Mouse (Mus musculus) brain, embryonic 18.5 days (tissue): ENCODE data around the gene Ccnk.

Experiments used
- DNase-seq: peaks from one replicate; pipeline ENCODE4 v3.0.0-alpha.2; 2012; ENCODE audit warnings: low read depth, low spot score

Gene Ccnk

GRCm38 (mm10) chr12:108179321-108180266, at the start of gene Ccnk:
TSS of gene Ccnk (plus strand) at chr12:108179579.
- peak; percentile 99 for DNase-seq

GRCm38 (mm10) chr12:108132450-108133070, 46.8 kb upstream of the Ccnk start:
- no peak for DNase-seq

- DNase-seq = no peak
These were observed 46.2 kb upstream of the Ccnk start for GRCm38 (mm10) chr12:108133181-108133580.

GRCm38 (mm10) chr12:108135610-108136208, 43.7 kb upstream of the Ccnk start:
- DNase-seq = no peak

- DNase-seq = no peak
These were observed 35.5 kb upstream of the Ccnk start for GRCm38 (mm10) chr12:108143624-108144498.

- DNase-seq = no peak
These were observed 34.2 kb upstream of the Ccnk start for GRCm38 (mm10) chr12:108145198-108145597.

- no peak for DNase-seq
These were observed 29.6 kb upstream of the Ccnk start for GRCm38 (mm10) chr12:108149764-108150163.

- DNase-seq = no peak
These were observed 26.6 kb upstream of the Ccnk start for GRCm38 (mm10) chr12:108152743-108153142.

- DNase-seq = no peak
These were observed 19.5 kb upstream of the Ccnk start for GRCm38 (mm10) chr12:108159863-108160262.

GRCm38 (mm10) chr12:108162036-108162435, 17.3 kb upstream of the Ccnk start:
- no peak for DNase-seq

- DNase-seq = no peak
These were observed 15.7 kb upstream of the Ccnk start for GRCm38 (mm10) chr12:108163706-108164105.

- no peak for DNase-seq
These were observed 10.5 kb upstream of the Ccnk start for GRCm38 (mm10) chr12:108168909-108169308.

GRCm38 (mm10) chr12:108170467-108170866, 8.9 kb upstream of the Ccnk start:
- DNase-seq = no peak

- no peak for DNase-seq
These were observed 8.0 kb upstream of the Ccnk start for GRCm38 (mm10) chr12:108171336-108171735.

- DNase-seq = no peak
These were observed 6.7 kb upstream of the Ccnk start for GRCm38 (mm10) chr12:108172639-108173038.

GRCm38 (mm10) chr12:108174606-108175505, 4.5 kb upstream of the Ccnk start:
- no peak for DNase-seq

GRCm38 (mm10) chr12:108176366-108176765, 3.0 kb upstream of the Ccnk start:
- no peak for DNase-seq

GRCm38 (mm10) chr12:108178331-108179245, 791 bp upstream of the Ccnk start:
- DNase-seq = no peak

- DNase-seq = no peak
These were observed 296 bp upstream of the Ccnk start, which contains the start of gene Setd3 for GRCm38 (mm10) chr12:108179246-108179320. TSS of gene Setd3 (minus strand) at chr12:108179314.

GRCm38 (mm10) chr12:108181716-108182115, 2.3 kb downstream of the Ccnk start:
- DNase-seq = no peak
